Comparison of ENCODE assay signal across 26 mouse cellular contexts in genomic region chr19:36662734-36663133, GRCm38 (mm10).
DNase-seq lines count a peak whose midpoint lies in the region; ATAC-seq and TF ChIP-seq lines count a peak whose summit lies in the region.
"Had no signal": no experiment of that assay in that cellular context is flagged by ENCODE, and none has a peak within 500 bp of the region (broad histone marks: within the 10 kb centered on the region; RNA-seq: fewer than 3 reads in every experiment).

No protein-coding gene starts in this region.

- H3K4me1 ChIP-seq in heart, embryonic 11.5 days (ENCODE audit: control insufficient read depth, insufficient read depth, low read length): peaks cover 22% of the 10 kb centered on the region
- H3K4me1 ChIP-seq in heart, embryonic 14.5 days (ENCODE audit: control insufficient read depth in 2 of 2, insufficient read depth in 2 of 2, low read length in 2 of 2): peaks cover 18 to 46% of the 10 kb centered on the region in 2 experiments
- peaks cover 35% of the 10 kb centered on the region for H3K4me1 ChIP-seq in heart, postnatal 0 days (ENCODE audit: control insufficient read depth, insufficient read depth)
- H3K4me1 ChIP-seq: embryonic facial prominence, embryonic 10.5 days; forebrain, embryonic 12.5 days; forebrain, embryonic 15.5 days; hindbrain, embryonic 12.5 days; hindbrain, embryonic 15.5 days had no signal

- no peaks in the 10 kb centered on the region for H3K36me3 ChIP-seq in heart, embryonic 11.5 days (ENCODE audit: control insufficient read depth, insufficient read depth, low read length)
- no peaks in the 10 kb centered on the region for H3K36me3 ChIP-seq in heart, embryonic 14.5 days (ENCODE audit: control insufficient read depth, insufficient read depth, low read length)
- no peaks in the 10 kb centered on the region for H3K36me3 ChIP-seq in heart, postnatal 0 days (replicated peaks; ENCODE audit: control insufficient read depth, insufficient read depth, low read length)
- H3K36me3 ChIP-seq: embryonic facial prominence, embryonic 10.5 days; embryonic facial prominence, embryonic 13.5 days; forebrain, embryonic 12.5 days; forebrain, embryonic 15.5 days; hindbrain, embryonic 12.5 days; hindbrain, embryonic 15.5 days had no signal

- no peak overlapping the region for H3K4me2 ChIP-seq in heart, embryonic 11.5 days
- H3K4me2 ChIP-seq in heart, embryonic 14.5 days (ENCODE audit: low read length): no peak overlapping the region
- H3K4me2 ChIP-seq in heart, postnatal 0 days (ENCODE audit: low read depth, low read length): no peak overlapping the region
- H3K4me2 ChIP-seq: embryonic facial prominence, embryonic 13.5 days; forebrain, embryonic 12.5 days; forebrain, embryonic 15.5 days; hindbrain, embryonic 12.5 days; hindbrain, embryonic 15.5 days had no signal

- H3K4me3 ChIP-seq in gastrocnemius, adult 2 months: no peak overlapping the region
- no peak overlapping the region for H3K4me3 ChIP-seq in heart, embryonic 11.5 days (ENCODE audit: low read depth, low read length)
- no peak overlapping the region for H3K4me3 ChIP-seq in heart, embryonic 14.5 days (ENCODE audit: control insufficient read depth in 1 of 2, insufficient read depth in 1 of 2, low read depth in 1 of 2, low read length in 2 of 2)
- H3K4me3 ChIP-seq in heart, postnatal 0 days (ENCODE audit: low read depth, low read length): no peak overlapping the region
- H3K4me3 ChIP-seq: embryonic facial prominence, embryonic 10.5 days; embryonic facial prominence, embryonic 13.5 days; erythroblast, embryonic 14.5 days; forebrain, embryonic 12.5 days; forebrain, embryonic 15.5 days; hindbrain, embryonic 12.5 days; hindbrain, embryonic 15.5 days had no signal

- intact Hi-C loops in gastrocnemius, adult 2 months (cut with DNase I): no loop called here
- intact Hi-C loops in heart, postnatal 10 days (cut with DNase I): no loop called here
- intact Hi-C loops in heart, postnatal 25 days (cut with DNase I): loop anchor here (5.0 kb wide), 1 partner anchor 50 kb away; no protein-coding TSS in a partner anchor

- H3K9me3 ChIP-seq in heart, embryonic 11.5 days (replicated peaks; ENCODE audit: control insufficient read depth, low read length): no peaks in the 10 kb centered on the region
- H3K9me3 ChIP-seq in heart, embryonic 14.5 days (ENCODE audit: control insufficient read depth, low read length): 0 out of 2 replicates have a peak, but pooled peaks cover 4% of the 10 kb centered on the region
- no peaks in the 10 kb centered on the region for H3K9me3 ChIP-seq in heart, postnatal 0 days (replicated peaks; ENCODE audit: control insufficient read depth, low read length)
- H3K9me3 ChIP-seq: embryonic facial prominence, embryonic 10.5 days; embryonic facial prominence, embryonic 13.5 days; forebrain, embryonic 12.5 days; forebrain, embryonic 15.5 days; hindbrain, embryonic 12.5 days; hindbrain, embryonic 15.5 days had no signal

- no peak for TF ChIP-seq CTCF in gastrocnemius, adult 2 months (IDR thresholded peaks at IDR 0.05)
- no peak for TF ChIP-seq CTCF in heart, postnatal 0 days (IDR thresholded peaks at IDR 0.05; ENCODE audit: low read depth)

- no peak overlapping the region for H3K9ac ChIP-seq in heart, embryonic 11.5 days (ENCODE audit: low read depth, low read length)
- no peak overlapping the region for H3K9ac ChIP-seq in heart, embryonic 14.5 days (ENCODE audit: low read length)
- no peak overlapping the region for H3K9ac ChIP-seq in heart, postnatal 0 days (replicated peaks; ENCODE audit: low read depth, low read length)
- H3K9ac ChIP-seq: embryonic facial prominence, embryonic 13.5 days; forebrain, embryonic 12.5 days; forebrain, embryonic 15.5 days; hindbrain, embryonic 12.5 days; hindbrain, embryonic 15.5 days had no signal

- WGBS in heart, embryonic 11.5 days (ENCODE audit: insufficient replicate concordance): 57% methylated on average over 1 of the region's 1 CpGs
- WGBS in heart, embryonic 14.5 days: 36% methylated on average over 1 of the region's 1 CpGs
- 41% methylated on average over 1 of the region's 1 CpGs for WGBS in heart, postnatal 0 days

- no peak for DNase-seq in gastrocnemius, adult 2 months
- DNase-seq in gastrocnemius, postnatal 25 days: no peak
- no peak for DNase-seq in heart, postnatal 10 days
- DNase-seq in heart, postnatal 25 days (ENCODE audit: low spot score): no peak
- peak; percentile 79 for DNase-seq in heart, postnatal 0 days (ENCODE audit: low spot score)
- no peak for DNase-seq in heart, adult 8-10 months (ENCODE audit: low spot score)
- DNase-seq: adrenal gland, adult 8-10 months; adrenal gland, postnatal 25 days; cerebellum, adult 11-12 months; cerebellum, adult 8-10 months; cerebellum, postnatal 10 days; cerebellum, postnatal 36 days; embryo, embryonic 11 days; gastrocnemius, postnatal 10 days; kidney, adult 2 months had no signal

- TF ChIP-seq EP300 in heart, postnatal 0 days (IDR thresholded peaks at IDR 0.05; ENCODE audit: low read depth): 0 out of 2 replicates have a peak, but pooled peaks have one; percentile 28

- H3K27ac ChIP-seq in gastrocnemius, adult 2 months: peak overlapping the region; percentile 68
- H3K27ac ChIP-seq in heart, embryonic 11.5 days (ENCODE audit: low read depth, low read length): peak overlapping the region; percentile 66
- peak overlapping the region; percentile 69 to 81; a peak in 3 of 4 replicates for H3K27ac ChIP-seq in heart, embryonic 14.5 days (replicated peaks in 1 of 2; ENCODE audit: control insufficient read depth in 1 of 2, insufficient read depth in 1 of 2, low read depth in 2 of 2, low read length in 2 of 2)
- peak overlapping the region; percentile 63 for H3K27ac ChIP-seq in heart, postnatal 0 days (ENCODE audit: low read depth)
- H3K27ac ChIP-seq: embryonic facial prominence, embryonic 10.5 days; embryonic facial prominence, embryonic 13.5 days; forebrain, embryonic 12.5 days; forebrain, embryonic 15.5 days; hindbrain, embryonic 12.5 days; hindbrain, embryonic 15.5 days had no signal

- no peak for ATAC-seq in heart, embryonic 11.5 days (replicated peaks; ENCODE audit: insufficient number of reproducible peaks, low FRiP score, low TSS enrichment)
- no peak for ATAC-seq in heart, embryonic 14.5 days (ENCODE audit: insufficient number of reproducible peaks, insufficient read depth, low FRiP score, low read depth)
- peak; percentile 78; the same call in 1 of the 2 replicates for ATAC-seq in heart, postnatal 0 days (ENCODE audit: insufficient read depth, low read depth)
- ATAC-seq: activated CD4-positive, CD25-positive, alpha-beta regulatory T cell, adult 4 months; forebrain, embryonic 15.5 days; intestine, postnatal 0 days had no signal

- no peaks in the 10 kb centered on the region for H3K27me3 ChIP-seq in heart, embryonic 11.5 days (ENCODE audit: control insufficient read depth, insufficient read depth, low read length)
- no peaks in the 10 kb centered on the region for H3K27me3 ChIP-seq in heart, embryonic 14.5 days (ENCODE audit: control insufficient read depth, insufficient read depth, low read length)
- H3K27me3 ChIP-seq in heart, postnatal 0 days (ENCODE audit: control insufficient read depth, insufficient read depth, low read length): no peaks in the 10 kb centered on the region
- H3K27me3 ChIP-seq: embryonic facial prominence, embryonic 13.5 days; forebrain, embryonic 12.5 days; forebrain, embryonic 15.5 days; hindbrain, embryonic 12.5 days; hindbrain, embryonic 15.5 days had no signal
